Mouse (Mus musculus) hindbrain, embryonic 15.5 days (tissue): ENCODE data around the gene 5330417H12Rik. TPM values are rescaled to one million over a fixed set of nuclear protein-coding genes. Genes with fewer than 3 reads are reported as not detected.

Experiments
- ATAC-seq: fragments of 200-750 bp; cut with Nextera tagmentation; 2 replicates; pipeline ENCODE4 v1.8.0; 2017; ENCODE audit warnings: low read depth, moderate number of reproducible peaks, moderate TSS enrichment; ENCODE audit not compliant: low FRiP score
- H3K27ac ChIP-seq: fragments of 300-500 bp; sonication (generic); replicated peaks from 2 replicates; pipeline ENCODE4 v1.5.1; 2015; ENCODE audit warnings: mild to moderate bottlenecking, inconsistent platforms
- H3K27me3 ChIP-seq: fragments of 300-500 bp; sonication (generic); 2 replicates; pipeline ENCODE4 v1.6.1; 2015; ENCODE audit warnings: control low read depth, inconsistent platforms
- H3K36me3 ChIP-seq: fragments of 300-500 bp; sonication (generic); 2 replicates; pipeline ENCODE4 v1.6.1; 2015; ENCODE audit warnings: control low read depth, inconsistent platforms
- H3K4me1 ChIP-seq: fragments of 300-500 bp; sonication (generic); replicated peaks from 2 replicates; pipeline ENCODE4 v1.6.1; 2015; ENCODE audit warnings: control low read depth, inconsistent platforms
- H3K4me2 ChIP-seq: fragments of 300-500 bp; sonication (generic); 2 replicates; pipeline ENCODE4 v1.6.1; 2015; ENCODE audit warnings: moderate library complexity, mild to moderate bottlenecking, inconsistent platforms
- H3K4me3 ChIP-seq: fragments of 300-500 bp; sonication (generic); 2 replicates; pipeline ENCODE4 v1.5.1; 2015; ENCODE audit warnings: mild to moderate bottlenecking, inconsistent platforms
- H3K9ac ChIP-seq: fragments of 300-500 bp; sonication (generic); 2 replicates; pipeline ENCODE4 v1.6.1; 2015; ENCODE audit warnings: inconsistent platforms
- H3K9me3 ChIP-seq: fragments of 300-500 bp; sonication (generic); 2 replicates; pipeline ENCODE4 v1.6.1; 2016; ENCODE audit warnings: control low read depth, inconsistent platforms
- WGBS: fragments of 180-500 bp; shearing (Covaris S2); methylation state at CpG from one replicate; pipeline ENCODE4 v1.1.7; 2015; 5-methylcytosine and 5-hydroxymethylcytosine counted together
- polyA plus RNA-seq: library from polyadenylated mRNA; unstranded; fragments of >200 nt; fragmentation: Nextera tagmentation; extraction: Ambion mirVana; gene quantifications from 2 replicates; pipeline ENCODE4 v1.2.1, GENCODE M21; 2015

The 5330417H12Rik gene
- polyA plus RNA-seq, 1 experiment from 2014 or later, result not detected

GRCm38 (mm10) chr7:107619225-107619624 lies 5.7 kb downstream of the 5330417H12Rik start:
- Histone ChIP-seq H3K27ac (no peak overlapping the region), H3K27me3 (no peaks in the 10 kb centered on the region), H3K9ac (no peak overlapping the region), H3K36me3 (no peaks in the 10 kb centered on the region), H3K4me1 (no peaks in the 10 kb centered on the region), H3K4me2 (no peak overlapping the region), H3K4me3 (no peak overlapping the region), H3K9me3 (no peaks in the 10 kb centered on the region)
- ATAC-seq, result no peak
- WGBS, result 77% methylated on average over 4 of the region's 4 CpGs

- Histone ChIP-seq H3K4me3 (no peak overlapping the region), H3K4me1 (no peaks in the 10 kb centered on the region), H3K27ac (no peak overlapping the region), H3K27me3 (no peaks in the 10 kb centered on the region), H3K9ac (no peak overlapping the region), H3K4me2 (no peak overlapping the region), H3K9me3 (no peaks in the 10 kb centered on the region), H3K36me3 (no peaks in the 10 kb centered on the region)
- ATAC-seq, result no peak
- 41% methylated on average over 10 of the region's 11 CpGs for WGBS
These were observed 6.7 kb downstream of the 5330417H12Rik start for GRCm38 (mm10) chr7:107618028-107618992.

GRCm38 (mm10) chr7:107610880-107611279 lies 14.1 kb downstream of the 5330417H12Rik start:
- Histone ChIP-seq H3K9ac (no peak overlapping the region), H3K27ac (no peak overlapping the region), H3K9me3 (no peaks in the 10 kb centered on the region), H3K36me3 (no peaks in the 10 kb centered on the region), H3K4me1 (no peaks in the 10 kb centered on the region), H3K4me2 (no peak overlapping the region), H3K27me3 (no peaks in the 10 kb centered on the region), H3K4me3 (no peak overlapping the region)
- WGBS, result 90% methylated on average over 5 of the region's 5 CpGs
- no peak for ATAC-seq

DNA sequence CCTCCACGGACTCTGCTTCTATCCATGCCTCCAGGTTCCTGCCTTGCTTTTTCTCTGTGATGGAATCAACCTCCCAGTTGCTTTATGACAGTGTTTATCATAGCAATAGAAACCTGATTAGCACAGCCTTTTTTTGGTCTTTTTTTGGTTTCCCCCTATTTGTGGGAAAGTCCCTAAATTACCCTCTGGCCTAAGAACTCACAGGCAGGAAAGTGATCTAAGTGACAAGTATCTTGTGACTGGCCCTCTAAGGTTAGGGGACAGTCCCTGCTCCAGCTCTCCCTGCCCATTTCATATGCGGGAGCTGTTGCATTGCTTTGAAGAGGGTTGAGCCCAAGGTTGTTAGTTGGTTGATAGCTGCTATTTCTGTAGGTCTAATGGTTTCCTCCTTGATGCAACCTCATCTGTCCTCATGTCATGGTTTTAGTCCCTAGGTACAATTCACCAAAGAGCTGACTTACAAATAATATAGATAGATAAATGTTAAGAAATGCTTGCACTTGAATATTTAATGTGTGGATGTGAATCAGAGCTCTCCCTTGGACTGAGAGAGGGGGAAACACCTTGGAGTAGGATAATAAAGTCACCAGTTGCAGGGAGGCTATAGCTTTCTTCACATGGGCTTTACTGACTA lies 15.2 kb downstream of the 5330417H12Rik start:
- Histone ChIP-seq H3K9me3 (no peaks in the 10 kb centered on the region), H3K4me3 (no peak overlapping the region), H3K9ac (no peak overlapping the region), H3K4me2 (no peak overlapping the region), H3K4me1 (no peaks in the 10 kb centered on the region), H3K27me3 (no peaks in the 10 kb centered on the region), H3K36me3 (no peaks in the 10 kb centered on the region), H3K27ac (no peak overlapping the region)
- no peak for ATAC-seq
- WGBS, result 83% methylated on average over 2 of the region's 2 CpGs

- Histone ChIP-seq H3K4me3 (no peak overlapping the region), H3K9me3 (no peaks in the 10 kb centered on the region), H3K4me1 (no peaks in the 10 kb centered on the region), H3K36me3 (no peaks in the 10 kb centered on the region), H3K9ac (no peak overlapping the region), H3K27ac (no peak overlapping the region), H3K27me3 (no peaks in the 10 kb centered on the region), H3K4me2 (no peak overlapping the region)
- no peak for ATAC-seq
- WGBS, result 93% methylated on average over 1 of the region's 1 CpGs
These were observed 17.2 kb downstream of the 5330417H12Rik start for GRCm38 (mm10) chr7:107607766-107608165.

GRCm38 (mm10) chr7:107602913-107603312 lies 22.0 kb downstream of the 5330417H12Rik start:
- WGBS, result 47% methylated on average over 6 of the region's 6 CpGs
- Histone ChIP-seq H3K9ac (no peak overlapping the region), H3K4me2 (no peak overlapping the region), H3K4me3 (no peak overlapping the region), H3K27me3 (no peaks in the 10 kb centered on the region), H3K9me3 (no peaks in the 10 kb centered on the region), H3K36me3 (no peaks in the 10 kb centered on the region), H3K27ac (no peak overlapping the region), H3K4me1 (no peaks in the 10 kb centered on the region)
- ATAC-seq, result no peak

DNA sequence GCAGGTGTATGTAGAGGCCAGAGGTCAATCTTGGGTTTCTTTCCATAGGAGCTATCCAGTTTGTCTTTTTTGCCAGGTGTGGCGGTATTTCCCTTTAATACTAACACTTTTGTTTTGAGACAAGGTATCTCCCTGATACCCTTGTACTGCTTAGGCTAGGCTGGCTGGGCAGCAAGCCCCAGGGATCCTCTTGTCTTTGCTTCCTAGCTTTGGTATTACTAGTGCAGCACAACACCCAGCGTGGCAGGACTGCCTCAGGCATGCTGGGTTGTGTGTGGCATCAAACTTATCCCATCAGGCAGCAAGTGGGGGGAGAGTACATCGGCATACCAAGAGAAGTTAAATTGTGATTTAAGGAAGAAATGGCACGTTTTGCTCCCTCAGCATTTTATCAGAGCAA lies 22.5 kb downstream of the 5330417H12Rik start:
- Histone ChIP-seq H3K4me3 (no peak overlapping the region), H3K36me3 (no peaks in the 10 kb centered on the region), H3K4me2 (no peak overlapping the region), H3K4me1 (no peaks in the 10 kb centered on the region), H3K9me3 (no peaks in the 10 kb centered on the region), H3K27me3 (no peaks in the 10 kb centered on the region), H3K27ac (no peak overlapping the region), H3K9ac (no peak overlapping the region)
- ATAC-seq, result no peak
- 72% methylated on average over 4 of the region's 4 CpGs for WGBS

DNA sequence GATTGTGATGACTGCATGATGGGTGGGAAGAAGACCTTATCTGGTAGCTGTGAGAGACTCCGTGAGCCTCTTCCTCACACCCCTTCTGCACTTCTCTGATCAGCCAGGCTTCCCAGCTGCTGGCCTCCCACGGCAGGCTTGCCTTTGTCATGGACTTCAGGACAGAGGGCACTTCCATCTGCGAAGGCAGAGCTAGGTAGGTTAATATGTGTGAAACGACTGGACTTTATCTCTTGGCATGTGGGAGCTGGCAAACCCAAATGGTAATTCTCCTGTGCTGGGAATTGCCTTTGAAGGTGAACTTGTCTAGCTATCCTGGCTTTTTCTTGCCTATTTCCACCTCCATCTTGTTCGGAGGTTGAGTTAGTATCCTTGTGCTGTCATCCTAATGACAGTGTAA lies 24.3 kb downstream of the 5330417H12Rik start:
- Histone ChIP-seq H3K4me1 (no peaks in the 10 kb centered on the region), H3K27ac (no peak overlapping the region), H3K9ac (no peak overlapping the region), H3K36me3 (no peaks in the 10 kb centered on the region), H3K4me2 (no peak overlapping the region), H3K27me3 (peaks cover under 1% of the 10 kb centered on the region; the same call in 1 of the 2 replicates), H3K9me3 (no peaks in the 10 kb centered on the region), H3K4me3 (no peak overlapping the region)
- ATAC-seq, result no peak
- WGBS, result 70% methylated on average over 5 of the region's 5 CpGs

GRCm38 (mm10) chr7:107597956-107598355 lies 27.0 kb downstream of the 5330417H12Rik start:
- Histone ChIP-seq H3K9me3 (no peaks in the 10 kb centered on the region), H3K4me2 (no peak overlapping the region), H3K36me3 (no peaks in the 10 kb centered on the region), H3K27me3 (peaks cover 3% of the 10 kb centered on the region; the same call in 1 of the 2 replicates), H3K27ac (no peak overlapping the region), H3K4me1 (peaks cover 17% of the 10 kb centered on the region), H3K9ac (no peak overlapping the region), H3K4me3 (no peak overlapping the region)
- WGBS, result 90% methylated on average over 3 of the region's 3 CpGs
- no peak for ATAC-seq

GRCm38 (mm10) chr7:107596753-107597152 lies 28.2 kb downstream of the 5330417H12Rik start:
- H3K4me2 ChIP-seq, result no peak overlapping the region
- H3K27me3 ChIP-seq, result peaks cover 3% of the 10 kb centered on the region; the same call in 1 of the 2 replicates
- H3K9me3 ChIP-seq, result no peaks in the 10 kb centered on the region
- H3K4me1 ChIP-seq, result peaks cover 22% of the 10 kb centered on the region
- no peak for ATAC-seq
- no peaks in the 10 kb centered on the region for H3K36me3 ChIP-seq
- H3K4me3 ChIP-seq, result no peak overlapping the region
- H3K9ac ChIP-seq, result no peak overlapping the region
- H3K27ac ChIP-seq, result no peak overlapping the region

DNA sequence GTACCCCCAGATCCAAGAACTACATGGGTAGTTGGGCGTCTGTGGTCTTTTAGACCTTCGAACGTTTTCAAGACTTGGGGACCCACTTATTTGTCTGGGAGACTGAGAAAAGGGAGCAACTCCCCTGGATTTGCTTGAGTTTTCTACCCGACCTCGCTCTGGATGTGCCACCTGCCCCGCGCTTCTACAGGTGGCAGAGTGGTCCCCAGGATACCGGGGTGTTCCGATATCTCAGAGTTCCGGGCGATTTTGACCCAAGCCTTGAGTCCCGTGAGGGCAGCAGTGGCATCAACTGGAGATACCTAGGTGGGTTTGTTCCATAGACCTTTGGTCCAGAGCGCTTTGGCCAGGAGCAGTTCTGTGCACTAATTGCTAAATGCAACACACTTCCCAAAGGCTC lies 29.5 kb downstream of the 5330417H12Rik start:
- no peak for ATAC-seq
- no peak overlapping the region for H3K27ac ChIP-seq
- H3K9ac ChIP-seq, result peak overlapping the region; percentile 50
- WGBS, result 16% methylated on average over 13 of the region's 13 CpGs
- H3K4me1 ChIP-seq, result peaks cover 22% of the 10 kb centered on the region
- H3K36me3 ChIP-seq, result no peaks in the 10 kb centered on the region
- no peaks in the 10 kb centered on the region for H3K9me3 ChIP-seq
- peak overlapping the region; percentile 98 for H3K4me2 ChIP-seq
- H3K27me3 ChIP-seq, result peaks cover 3% of the 10 kb centered on the region; the same call in 1 of the 2 replicates
- peak overlapping the region; percentile 63 for H3K4me3 ChIP-seq

GRCm38 (mm10) chr7:107594857-107595402 lies 30.0 kb downstream of the 5330417H12Rik start, which contains the start of gene Ppfibp2:
Gene Ppfibp2, plus strand, starts transcription at chr7:107595207.
- ATAC-seq, result peak; percentile 92
- Histone ChIP-seq H3K4me1 (peaks cover 22% of the 10 kb centered on the region), H3K9me3 (no peaks in the 10 kb centered on the region), H3K4me3 (peak within 1 kb of the TSS; percentile 63), H3K9ac (peak within 1 kb of the TSS; percentile 50), H3K27me3 (peaks cover 3% of the 10 kb centered on the region; the same call in 1 of the 2 replicates), H3K4me2 (peak within 1 kb of the TSS; percentile 98), H3K36me3 (no peaks in the 10 kb centered on the region), H3K27ac (no peak within 1 kb of the TSS)
- 2% methylated on average over 23 of the region's 24 CpGs for WGBS
